Mouse (Mus musculus) gastrocnemius, postnatal 25 days (tissue): ENCODE results near the gene Psme2. TPM values are rescaled to one million over a fixed set of nuclear protein-coding genes. Genes with fewer than 3 reads are reported as not detected.

Experiments used
- DNase-seq: peaks from one replicate; pipeline ENCODE4 v3.0.0; 2022
- total RNA-seq, 2 experiments: library from RNA; stranded (reverse); gene quantifications; 1 replicate in 1 of 2; 2 replicates in 1 of 2; pipeline ENCODE4 v1.2.3; 2021

Gene Psme2
- total RNA-seq, 2 experiments from 2014 or later: 42.9 to 58.4 TPM

- no peak for DNase-seq
Measured at GRCm38 (mm10) chr14:55596036-55596690, 5.2 kb upstream of the Psme2 start.

- no peak for DNase-seq
Measured at GRCm38 (mm10) chr14:55592226-55592625, 1.3 kb upstream of the Psme2 start.

GRCm38 (mm10) chr14:55591331-55591891 is 498 bp upstream of the Psme2 start, which contains the start of gene Rnf31:
Gene Rnf31 (plus strand): TSS chr14:55591708.
- peak; percentile 97 for DNase-seq

GRCm38 (mm10) chr14:55589771-55590448 is 1.0 kb downstream of the Psme2 start:
- no peak for DNase-seq

GRCm38 (mm10) chr14:55589271-55589670 is 1.6 kb downstream of the Psme2 start:
- no peak for DNase-seq

- no peak for DNase-seq
Measured at GRCm38 (mm10) chr14:55586149-55586548, 4.8 kb downstream of the Psme2 start.

GRCm38 (mm10) chr14:55585566-55585960 is 5.3 kb downstream of the Psme2 start:
- no peak for DNase-seq

GRCm38 (mm10) chr14:55584702-55585565 is 6.0 kb downstream of the Psme2 start, which contains the start of gene Emc9:
Gene Emc9 (minus strand): TSS chr14:55585302.
- peak; percentile 83 for DNase-seq

GRCm38 (mm10) chr14:55584303-55584701 is 6.6 kb downstream of the Psme2 start:
- DNase-seq: no peak

- no peak for DNase-seq
Measured at GRCm38 (mm10) chr14:55581981-55582681, 8.8 kb downstream of the Psme2 start.

GRCm38 (mm10) chr14:55580731-55581130 is 10.2 kb downstream of the Psme2 start:
- DNase-seq: no peak

- no peak for DNase-seq
Measured at GRCm38 (mm10) chr14:55579511-55580496, 11.1 kb downstream of the Psme2 start.

GRCm38 (mm10) chr14:55578668-55579269 is 12.1 kb downstream of the Psme2 start:
- DNase-seq: no peak

- DNase-seq: peak; percentile 79
Measured at GRCm38 (mm10) chr14:55577871-55578667, 12.8 kb downstream of the Psme2 start, which contains the start of gene Psme1. Gene Psme1 (plus strand): TSS chr14:55578123.

GRCm38 (mm10) chr14:55576376-55576775 is 14.5 kb downstream of the Psme2 start:
- DNase-seq: peak; percentile 61

- DNase-seq: peak; percentile 38
Measured at GRCm38 (mm10) chr14:55575711-55576110, 15.2 kb downstream of the Psme2 start.

- peak; percentile 86 for DNase-seq
Measured at GRCm38 (mm10) chr14:55575302-55575701, 15.6 kb downstream of the Psme2 start, which contains the start of gene Fitm1. Gene Fitm1 (plus strand): TSS chr14:55575617.

- DNase-seq: no peak
Measured at GRCm38 (mm10) chr14:55571760-55572159, 19.2 kb downstream of the Psme2 start.

- no peak for DNase-seq
Measured at GRCm38 (mm10) chr14:55570588-55570987, 20.3 kb downstream of the Psme2 start.
